Mouse (Mus musculus): Measurements from ENCODE around the gene Gm17087.

DNA sequence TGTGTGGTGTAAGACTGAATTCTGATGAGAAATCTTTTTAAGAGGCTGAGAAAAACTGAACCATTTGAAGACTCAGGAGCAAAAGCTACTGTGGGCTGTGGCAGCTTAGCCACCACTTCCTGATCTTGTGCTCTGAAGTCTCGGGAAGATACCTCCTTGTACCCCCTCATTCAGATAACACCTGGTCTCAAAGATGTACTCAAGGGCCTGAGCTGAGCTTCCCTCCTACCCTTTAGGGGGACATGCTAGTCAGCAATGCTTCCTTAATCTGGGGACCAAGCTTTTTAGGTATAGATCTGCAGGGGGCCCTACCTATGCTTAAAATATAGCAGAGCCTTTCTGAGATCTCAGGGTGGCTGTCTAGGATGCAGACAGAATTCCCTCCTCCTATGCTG is 3.9 kb downstream of the Gm17087 start:
- no peak for TF ChIP-seq FLI1 (IDR thresholded peaks at IDR 0.05; ENCODE audit: low read length)
- TF ChIP-seq GATA1 (IDR thresholded peaks at IDR 0.05; ENCODE audit: borderline replicate concordance, low read length), result no peak

All from megakaryocyte, embryonic 14.5 days (primary cell).